Mouse (Mus musculus): ENCODE measurements at regions not wholly inside any gene's neighbourhood (a gene's known extent, or its start where the extent isn't known, plus 50 kb on each side); places are given as distances from the start of the nearest gene placed in this dataset.

DNA sequence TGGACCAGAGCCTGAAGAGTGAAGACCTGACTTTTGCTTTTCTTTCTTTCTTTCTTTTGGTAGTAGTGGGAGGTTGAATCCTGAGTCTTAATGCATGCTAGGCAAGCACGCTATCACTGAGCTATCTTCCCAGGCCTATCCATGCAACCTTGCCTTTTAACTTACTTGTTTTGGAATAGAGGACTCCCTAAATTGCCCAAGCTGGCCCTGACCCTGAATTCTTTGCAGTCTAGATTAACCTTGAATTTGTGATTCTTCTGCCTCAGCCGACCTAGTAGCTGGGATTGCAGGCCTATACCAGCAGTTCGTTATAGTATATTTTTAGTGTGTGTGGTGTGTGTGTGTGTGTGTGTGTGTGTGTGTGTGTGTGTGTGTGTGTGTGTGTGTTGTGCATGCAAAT is 183.1 kb downstream of the Gm12728 start:
- DNase-seq, result no peak

DNA sequence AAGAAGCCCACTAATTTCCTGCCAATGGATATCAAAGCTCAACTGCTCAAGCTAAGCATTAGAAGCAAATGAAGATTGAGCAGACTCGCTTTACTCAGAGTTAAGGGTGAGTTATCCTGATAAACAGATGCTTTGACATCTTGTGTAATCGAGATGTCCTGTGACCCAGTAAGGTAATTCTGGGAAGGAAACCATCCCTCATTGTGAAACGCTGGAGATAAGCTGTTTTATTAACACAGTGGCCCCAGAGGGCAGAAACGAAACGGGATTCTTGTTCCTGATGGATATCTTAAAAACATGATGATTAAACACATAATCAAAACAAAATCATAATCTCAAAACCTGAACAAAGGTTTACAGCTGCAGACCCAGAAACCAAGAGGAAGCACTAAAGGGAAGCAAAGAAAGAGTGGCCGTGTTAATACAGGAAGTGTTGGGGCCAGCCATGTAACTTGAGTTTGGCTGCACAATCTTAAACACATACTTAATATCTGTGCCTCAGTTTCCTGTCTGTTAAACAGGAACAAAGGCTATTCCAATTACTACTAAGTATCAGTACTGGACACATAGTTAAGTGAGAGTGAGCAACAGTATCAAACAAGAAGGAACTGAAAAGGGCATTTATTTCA is 184.2 kb downstream of the Gm12728 start:
- no peak for DNase-seq

DNA sequence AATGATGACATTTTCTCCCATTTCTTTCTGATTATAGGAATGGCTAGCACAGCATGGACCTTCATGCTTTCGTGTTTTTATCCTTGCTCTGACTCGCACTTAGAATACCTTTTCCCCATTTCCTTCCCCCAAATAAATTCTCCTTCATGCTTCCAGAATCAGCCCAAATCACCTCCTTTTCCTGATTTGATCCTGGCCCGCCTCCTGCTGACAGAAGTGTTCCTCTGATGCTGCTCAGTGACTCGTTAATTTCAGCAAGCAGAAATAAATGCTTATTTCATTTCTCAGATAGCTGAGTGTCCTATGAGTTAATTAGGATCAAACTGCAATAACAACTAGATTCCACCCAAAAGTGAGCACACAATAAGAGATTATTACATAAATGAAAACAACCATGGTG is 185.3 kb downstream of the Gm12728 start:
- no peak for DNase-seq

DNA sequence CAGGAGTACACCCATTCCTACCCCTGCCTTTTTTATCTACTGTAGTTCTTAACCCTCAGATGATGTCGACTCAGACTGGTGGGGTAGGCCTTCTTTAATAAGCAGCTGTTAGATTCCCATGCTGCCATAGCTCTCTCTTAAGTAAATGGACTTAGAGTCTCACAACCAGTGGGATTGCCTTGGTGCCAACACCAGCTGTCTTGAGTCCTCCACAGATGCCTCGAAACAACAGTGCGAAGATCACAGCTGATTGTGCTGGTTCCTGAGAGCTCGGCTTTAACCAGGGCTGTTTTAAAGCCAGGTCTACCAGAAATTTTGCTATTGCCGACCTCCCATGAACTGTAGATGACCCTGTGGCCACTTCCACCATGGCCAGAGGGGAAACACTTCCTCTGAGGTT is 189.4 kb downstream of the Gm12728 start:
- no peak for DNase-seq

DNA sequence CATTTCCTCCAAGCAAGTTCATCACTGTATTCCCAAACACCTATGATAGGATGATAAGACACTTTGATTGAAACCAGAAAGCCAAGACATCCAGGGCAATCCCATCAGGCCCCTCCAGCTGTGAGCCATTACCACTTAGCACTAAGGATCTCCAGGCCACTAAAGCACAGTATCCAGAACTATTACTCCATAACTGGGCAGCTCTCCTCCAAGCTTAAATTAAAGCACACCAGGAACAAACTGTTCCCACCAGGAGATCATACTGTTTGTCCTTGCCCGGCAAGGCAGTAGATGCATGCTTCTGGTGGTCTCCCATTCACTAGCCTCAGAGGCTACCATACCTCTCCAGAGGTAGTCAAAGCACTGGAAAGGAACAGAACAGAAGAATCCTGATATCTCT is 193.3 kb downstream of the Gm12728 start:
- no peak for DNase-seq

DNA sequence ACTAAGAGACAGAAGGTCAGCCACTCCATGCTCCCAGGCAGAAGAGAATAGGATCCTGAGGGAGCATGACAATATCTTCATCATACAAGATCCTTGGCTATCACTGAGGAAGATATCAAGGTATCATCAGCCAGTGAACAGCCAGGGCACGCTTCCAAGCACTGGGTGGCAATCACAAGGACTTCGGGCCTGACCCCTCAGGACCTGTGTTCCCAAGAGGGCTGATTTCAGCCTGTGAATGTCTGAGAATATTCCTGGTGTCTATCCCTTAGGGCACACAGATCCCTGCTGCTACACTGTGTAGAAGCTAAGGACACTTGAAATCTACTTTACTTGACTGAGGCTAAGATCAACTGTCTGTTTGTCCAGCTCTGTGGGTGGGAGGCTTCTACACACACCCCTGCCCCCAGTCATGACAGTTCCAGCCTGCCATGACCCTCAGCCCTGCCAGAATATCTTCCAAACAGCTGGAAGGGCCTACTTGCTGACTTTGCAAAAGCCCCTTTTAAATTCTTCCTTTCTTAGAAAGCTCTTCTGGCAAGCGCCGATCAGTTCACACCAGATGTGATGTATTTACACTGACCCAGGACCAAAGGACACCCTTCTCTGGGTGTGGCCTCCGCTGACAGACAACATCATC is 198.4 kb downstream of the Gm12728 start:
- no peak for DNase-seq

DNA sequence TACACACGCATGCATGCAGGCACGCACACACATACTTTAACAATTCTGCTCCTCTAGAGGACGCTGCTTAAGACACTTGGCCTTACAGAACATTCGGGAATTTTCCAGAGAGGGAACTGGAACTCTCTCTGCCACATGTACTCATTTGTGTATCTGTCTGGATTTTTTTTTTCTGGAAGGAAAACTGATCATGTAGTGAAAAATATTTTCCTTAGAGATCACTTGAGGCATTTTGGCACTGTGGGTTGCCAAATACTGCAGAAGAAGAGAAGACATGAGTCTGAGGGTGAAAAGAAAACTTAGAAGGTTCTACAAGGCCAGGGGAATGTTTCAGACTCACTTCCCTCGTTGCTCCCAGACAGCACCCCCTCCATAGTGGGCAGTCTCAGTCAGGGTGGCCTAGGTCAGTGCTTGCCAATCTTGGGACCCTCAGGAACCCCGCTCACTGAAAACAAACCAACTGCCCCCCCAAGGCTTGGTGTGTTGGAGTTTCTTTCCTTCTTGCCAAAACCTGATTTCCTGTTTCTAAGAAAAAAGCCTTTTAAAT is 203.0 kb downstream of the Gm12728 start:
- DNase-seq, result no peak

DNA sequence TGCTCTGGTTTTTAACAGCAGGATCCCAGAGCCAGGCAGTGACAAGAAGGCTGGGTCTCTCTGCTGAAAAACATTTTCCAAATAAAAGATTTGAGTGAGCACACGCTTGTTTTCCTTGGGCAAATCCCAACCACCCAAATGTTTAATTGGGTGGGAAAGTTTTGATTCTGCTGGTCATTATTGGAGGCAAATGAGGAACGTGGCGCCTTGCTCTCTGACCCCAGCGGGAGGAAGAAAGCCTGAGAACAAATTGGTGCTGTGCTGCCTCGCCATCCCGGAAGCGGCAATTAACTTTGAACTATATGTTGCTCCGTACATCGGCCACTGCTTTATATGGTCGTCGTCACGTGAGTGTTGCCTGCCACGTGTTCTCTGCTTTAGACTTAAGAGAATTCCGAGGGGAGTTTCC is 204.7 kb downstream of the Gm12728 start:
- DNase-seq, result no peak

DNA sequence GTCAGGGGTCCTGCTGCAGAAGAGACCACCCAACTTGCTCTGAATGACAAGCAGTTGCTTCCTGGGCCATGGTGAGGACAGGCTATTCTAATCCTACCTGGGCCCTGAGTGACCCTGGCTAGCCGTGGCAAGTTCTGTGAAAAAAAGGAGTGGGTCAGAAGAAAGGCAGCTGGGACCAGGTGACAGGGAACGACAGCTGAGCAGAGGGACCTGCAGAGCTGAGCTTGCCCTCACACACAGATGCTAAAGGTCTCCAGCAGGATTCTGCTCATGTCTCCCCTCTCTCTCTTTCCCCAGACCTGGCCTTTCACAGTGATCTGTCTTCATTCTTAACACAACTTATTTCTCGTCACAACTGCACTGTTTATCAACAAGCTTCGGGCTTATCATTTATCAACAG is 206.4 kb downstream of the Gm12728 start:
- no peak for DNase-seq

DNA sequence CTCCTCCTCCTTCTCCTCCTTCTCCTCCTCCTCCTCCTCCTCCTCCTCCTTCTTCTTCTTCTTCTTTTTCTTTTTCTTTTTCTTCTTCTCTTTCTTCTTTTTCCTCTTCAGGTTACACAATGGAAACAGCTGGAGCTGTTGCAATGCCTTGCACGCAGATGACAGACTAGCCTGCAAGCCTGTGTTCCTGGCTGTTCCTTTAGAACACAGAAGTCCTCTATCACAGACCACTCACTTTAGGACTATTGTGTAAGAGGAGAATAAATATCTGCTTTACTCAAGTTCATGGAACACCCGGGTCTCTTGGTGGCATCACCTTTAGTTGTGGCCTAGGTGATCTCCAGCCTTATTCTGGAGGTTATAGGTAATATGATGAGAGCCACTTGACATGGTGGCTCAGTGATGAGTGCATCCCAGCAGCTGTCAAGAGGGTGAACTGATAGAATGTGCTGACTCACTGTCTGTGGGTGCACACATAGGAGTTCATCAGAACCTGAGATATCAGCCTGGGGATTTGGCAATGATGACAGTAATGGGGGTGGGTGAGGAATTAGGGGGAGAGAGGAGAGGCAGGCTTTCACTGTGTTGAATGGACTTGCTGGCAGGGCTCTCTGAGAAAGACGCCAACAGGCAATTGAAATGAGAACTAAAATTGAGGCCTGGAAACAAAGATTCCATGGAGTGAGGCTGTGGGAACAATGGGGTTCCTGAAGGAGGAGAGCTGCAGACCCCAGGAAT is 207.4 kb downstream of the Gm12728 start:
- DNase-seq, result no peak

DNA sequence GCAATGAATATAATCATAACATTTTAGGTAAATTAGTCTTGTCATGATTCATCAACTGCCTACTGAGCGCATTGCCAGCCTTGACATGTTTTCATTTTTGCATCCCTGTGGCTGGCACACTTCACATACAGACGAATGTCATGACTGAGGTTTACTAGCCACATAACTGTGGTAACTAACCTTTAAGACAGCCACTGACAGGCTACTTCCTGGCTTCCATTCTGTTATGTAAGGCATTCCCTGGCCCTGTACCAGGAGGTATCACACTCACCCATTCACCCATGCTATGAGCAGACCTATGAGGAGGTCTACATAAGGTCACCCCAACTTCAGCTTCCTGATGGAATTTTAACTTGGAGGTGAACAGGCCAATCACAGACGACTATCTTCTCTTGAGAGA is 212.8 kb downstream of the Gm12728 start:
- DNase-seq, result no peak

DNA sequence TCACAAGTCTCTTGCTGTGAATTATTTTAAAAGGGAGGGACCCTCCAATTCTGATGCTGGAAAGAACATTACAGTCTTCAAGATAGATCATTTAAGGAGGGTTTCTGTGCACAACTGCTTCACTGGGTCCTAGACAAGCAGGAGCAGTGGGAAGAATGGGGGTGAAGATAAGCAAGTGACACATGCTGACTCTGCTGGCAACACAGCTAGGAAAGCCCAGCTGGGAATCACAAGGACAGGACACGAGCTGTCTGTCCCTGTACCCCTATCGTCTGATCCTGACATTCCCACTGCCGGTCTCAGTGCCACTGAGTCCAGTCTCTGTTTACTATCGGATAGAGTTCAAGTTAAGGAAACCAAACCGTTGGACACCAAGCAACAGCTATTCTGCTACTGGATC is 216.3 kb downstream of the Gm12728 start:
- DNase-seq, result no peak

DNA sequence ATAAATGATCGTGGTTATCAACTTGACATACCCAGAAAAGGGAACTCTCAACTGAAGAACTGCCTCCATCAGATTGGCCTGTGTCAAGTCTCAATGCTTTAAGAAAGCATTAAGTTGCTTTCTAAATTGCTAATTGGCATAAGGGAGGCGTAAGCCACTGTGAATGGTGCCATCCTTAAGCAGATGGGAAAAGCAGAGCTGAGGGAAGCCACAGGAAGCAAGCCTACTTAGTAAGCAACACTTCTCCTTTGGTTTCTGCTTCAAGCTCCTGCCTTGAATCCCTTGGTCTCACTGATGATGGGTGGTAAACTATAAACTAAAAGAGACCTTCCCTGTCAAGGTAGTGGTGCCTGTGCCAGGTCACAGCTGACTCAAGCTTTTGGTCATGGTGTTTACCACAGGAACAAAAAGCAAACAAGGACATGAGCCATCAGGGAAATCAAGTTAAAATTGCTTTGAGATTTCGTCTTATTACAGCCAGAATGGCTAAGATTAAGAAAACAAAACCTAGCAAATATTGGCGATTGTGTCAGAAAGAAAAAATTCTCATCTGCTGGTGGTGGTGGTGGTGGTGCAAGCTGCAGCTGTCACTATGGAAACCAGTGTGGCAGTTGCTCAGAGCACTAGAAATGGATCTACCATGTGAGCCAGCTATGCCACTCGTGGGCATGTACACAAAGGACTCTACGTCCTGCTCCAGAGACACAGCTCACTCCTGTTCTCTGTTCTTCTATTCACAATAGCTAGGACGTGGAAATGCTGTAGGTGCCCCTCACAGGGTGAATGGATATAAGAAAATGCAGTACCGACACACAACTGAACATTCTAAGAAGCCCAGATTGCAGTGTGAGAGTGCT is 217.9 kb downstream of the Gm12728 start:
- DNase-seq, result no peak

DNA sequence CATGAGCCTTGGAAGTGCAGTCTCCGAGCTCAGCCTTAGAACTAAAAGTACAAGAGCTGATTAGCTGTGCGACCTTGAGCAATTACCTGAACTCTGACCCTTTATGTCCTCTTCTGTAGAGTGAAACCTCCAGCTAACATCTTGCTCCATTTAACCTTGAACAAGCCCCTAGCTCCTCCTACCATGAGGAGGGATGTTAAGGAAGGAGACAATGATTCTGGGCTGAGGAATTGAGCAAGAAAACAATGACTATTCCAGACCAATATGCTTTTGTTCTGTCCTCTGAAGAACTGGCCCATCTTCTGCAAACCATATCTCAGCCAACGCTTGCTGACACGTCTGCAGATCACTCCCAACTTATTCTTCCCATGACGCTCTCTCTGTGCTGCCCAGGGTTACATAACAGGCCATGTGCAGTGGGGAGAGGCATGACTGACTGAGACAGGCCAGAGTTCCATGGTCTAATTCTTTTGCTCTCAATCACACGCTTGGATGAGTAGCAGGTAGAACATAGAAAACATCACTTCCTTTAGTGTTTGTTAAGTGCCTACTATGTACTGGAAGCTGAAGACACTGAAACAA is 227.5 kb downstream of the Gm12728 start:
- peak; percentile 61 to 63 for DNase-seq

DNA sequence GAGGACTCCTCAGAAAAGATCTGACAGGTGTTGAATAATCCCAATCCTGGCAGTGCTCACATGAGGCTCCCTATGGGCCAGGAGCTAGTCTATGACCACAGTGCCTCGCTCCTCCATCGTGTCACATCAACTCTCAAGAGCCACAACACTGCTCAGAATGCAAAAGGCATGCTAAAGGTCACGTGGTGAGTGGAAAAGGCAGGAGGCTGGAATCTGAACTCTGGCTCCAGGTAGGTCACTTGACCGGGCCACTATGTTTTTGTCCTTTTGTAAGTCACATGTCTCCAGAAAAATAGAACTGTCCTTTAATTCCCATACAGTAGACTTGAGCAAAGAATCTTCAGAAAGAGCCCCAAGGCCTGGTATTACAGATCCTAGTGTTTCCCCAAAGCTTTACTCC is 229.3 kb downstream of the Gm12728 start:
- peak; percentile 43 for DNase-seq

DNA sequence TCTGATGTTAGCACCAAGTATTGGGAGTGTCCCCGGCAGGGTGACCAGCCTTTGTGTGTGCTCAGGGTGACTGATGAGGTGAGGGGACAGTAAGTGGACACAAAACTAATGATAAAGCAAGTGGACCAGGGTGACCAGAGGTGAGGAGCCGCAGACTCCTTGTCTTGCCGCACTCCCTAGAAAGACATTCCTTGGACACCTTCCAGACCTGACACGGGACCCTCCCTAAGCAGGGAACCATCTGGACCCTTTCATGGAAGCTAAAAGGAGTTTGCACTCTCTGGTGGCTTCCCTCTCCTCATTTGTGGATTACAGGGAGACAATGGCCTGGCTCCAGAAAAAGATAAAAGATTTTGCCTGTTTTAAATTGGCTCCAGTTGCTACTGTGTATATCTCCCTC is 230.7 kb downstream of the Gm12728 start:
- no peak for DNase-seq

DNA sequence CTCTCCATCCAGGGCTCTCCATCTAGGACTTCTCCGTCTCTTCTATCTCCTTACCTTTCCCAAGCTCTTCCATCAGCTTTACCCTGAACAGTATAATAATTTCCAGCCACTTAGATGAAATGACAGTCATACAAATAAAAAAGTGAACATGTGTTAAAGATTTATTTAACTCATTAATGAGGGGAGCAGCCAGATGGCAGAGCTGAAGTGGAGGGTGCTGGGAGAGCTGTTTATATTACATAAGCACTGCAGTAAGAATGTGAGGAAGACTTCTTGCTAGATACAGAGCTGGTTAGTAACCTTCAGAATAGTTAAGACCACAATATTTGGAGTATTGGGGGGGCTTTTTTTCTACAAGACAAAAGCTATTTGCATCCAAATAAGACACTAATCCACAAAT is 234.9 kb downstream of the Gm12728 start:
- no peak for DNase-seq

DNA sequence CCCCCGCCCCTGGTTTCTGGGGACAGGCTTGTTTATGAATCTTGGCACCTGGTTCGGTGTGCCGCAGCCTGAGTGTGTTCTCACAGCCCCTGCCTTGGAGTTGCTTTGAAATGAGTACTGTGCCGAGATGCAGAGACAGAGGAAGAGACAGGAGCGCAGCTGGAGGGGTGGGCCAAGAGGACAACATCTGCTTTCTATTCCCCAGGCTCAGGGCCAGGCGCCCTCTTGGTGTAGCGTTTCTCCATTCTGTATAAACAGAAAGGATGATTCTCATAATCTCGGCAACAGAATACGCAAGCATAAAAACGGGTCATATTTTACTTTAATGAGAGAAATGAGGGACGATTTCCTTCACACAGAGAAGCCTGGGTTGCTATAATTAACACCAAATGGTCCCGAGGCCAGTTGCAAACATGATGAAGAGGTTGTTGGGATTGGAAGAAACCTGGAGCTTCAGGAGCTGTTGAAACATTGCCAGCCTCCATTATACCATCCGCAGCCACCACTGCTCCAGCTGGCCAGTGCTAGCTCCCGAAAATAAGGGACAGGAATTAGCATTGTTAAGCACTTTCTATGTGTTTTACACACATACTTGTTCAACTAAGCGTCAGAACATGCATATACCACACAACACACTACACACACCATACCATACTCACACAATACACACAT is 236.4 kb downstream of the Gm12728 start:
- peak in 1 of 2 experiments; percentile 13 for DNase-seq

DNA sequence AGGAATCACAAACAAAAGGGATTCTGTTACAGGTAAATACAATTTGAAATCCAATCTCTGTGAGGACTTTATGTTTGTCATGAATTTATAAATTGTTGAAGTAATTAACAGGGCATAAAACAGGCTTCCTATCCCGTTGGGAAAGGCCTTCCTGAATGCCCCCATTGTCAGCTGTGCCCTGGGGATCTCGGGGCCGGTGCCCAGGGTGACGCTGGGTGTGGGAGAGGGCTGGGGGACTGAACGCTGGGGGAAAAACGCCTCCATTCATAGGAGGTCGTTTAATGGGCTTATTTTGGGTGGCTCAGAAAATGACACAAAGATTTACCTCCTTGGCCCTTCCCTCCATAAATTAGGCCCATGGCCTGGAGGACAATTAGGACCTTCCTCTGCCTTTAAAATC is 250.7 kb downstream of the Gm12728 start:
- no peak for DNase-seq

DNA sequence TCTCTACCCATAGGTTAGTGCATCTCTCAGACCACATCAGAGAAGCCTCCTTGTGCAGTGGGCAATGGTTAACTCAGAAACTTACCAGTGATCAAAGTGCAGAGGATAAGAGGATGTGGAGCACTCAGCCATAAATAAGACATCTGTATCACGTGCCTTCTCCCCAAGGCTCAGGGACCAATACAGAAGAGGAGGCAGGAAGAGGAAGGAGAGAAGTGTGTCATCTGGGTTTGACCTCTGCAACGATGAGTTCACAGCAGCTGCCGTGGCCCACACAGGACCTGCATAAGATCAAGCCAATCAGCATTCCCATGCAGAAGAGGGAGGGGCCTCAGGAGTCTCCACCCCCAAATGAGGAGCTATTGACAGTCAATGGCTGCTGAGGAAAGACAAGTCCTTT is 252.8 kb downstream of the Gm12728 start:
- peak; percentile 65 to 66 for DNase-seq

DNA sequence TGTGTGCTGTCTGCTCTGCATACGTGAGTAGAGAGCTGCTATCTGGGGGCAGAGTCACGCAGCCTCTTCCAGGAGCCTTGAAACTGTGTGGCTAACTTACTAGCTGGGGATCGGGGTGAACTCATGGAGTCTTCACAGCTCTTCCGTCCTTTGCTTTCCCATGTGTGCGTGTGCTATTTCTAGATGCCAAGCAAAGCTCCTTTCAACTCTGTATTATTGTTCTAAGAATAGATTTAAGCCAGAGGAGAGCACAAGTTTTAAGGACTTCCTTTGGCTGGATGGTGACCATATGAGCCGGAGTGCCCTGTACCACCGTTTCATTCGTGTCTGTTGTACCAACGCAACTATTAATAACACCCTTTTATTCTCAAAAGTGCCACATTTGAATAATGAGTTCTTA is 254.0 kb downstream of the Gm12728 start:
- no peak for DNase-seq

DNA sequence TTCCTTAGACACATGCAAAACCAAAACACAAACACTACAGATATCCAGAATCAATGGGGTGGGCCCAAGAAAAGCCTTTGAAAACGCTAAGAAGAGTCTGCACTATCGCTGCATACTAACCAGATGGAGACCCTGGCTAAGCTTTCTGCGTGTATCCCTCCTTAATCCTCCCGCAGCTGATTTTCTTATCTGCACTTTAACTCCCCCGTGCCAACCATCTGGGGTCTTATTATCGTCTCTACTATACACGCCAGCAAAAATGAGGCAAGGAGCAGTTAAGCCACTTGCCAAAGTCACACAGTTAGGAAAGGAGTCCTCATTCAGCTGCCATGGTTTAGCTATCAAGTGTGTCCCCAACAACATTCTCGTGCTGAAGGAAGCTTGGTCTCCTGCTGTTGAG is 258.4 kb downstream of the Gm12728 start:
- no peak for DNase-seq

All from kidney, postnatal 36 days (tissue).